ENCODE assay signal across 33 mouse cellular contexts in genomic region chr2:27162656-27163055, GRCm38 (mm10). TPM values are rescaled to one million over a fixed set of nuclear protein-coding genes. Genes with fewer than 3 reads are reported as not detected.
DNase-seq lines count a peak whose midpoint lies in the region; ATAC-seq and TF ChIP-seq lines count a peak whose summit lies in the region.
"Had no signal": no experiment of that assay in that cellular context is flagged by ENCODE, and none has a peak within 500 bp of the region (broad histone marks: within the 10 kb centered on the region; RNA-seq: fewer than 3 reads in every experiment).

No protein-coding gene starts in this region.

- no peaks in the 10 kb centered on the region for H3K9me3 ChIP-seq in midbrain, postnatal 0 days (ENCODE audit: low read length)
- no peaks in the 10 kb centered on the region for H3K9me3 ChIP-seq in midbrain, embryonic 14.5 days (ENCODE audit: control insufficient read depth, low read length)
- H3K9me3 ChIP-seq: embryonic facial prominence, embryonic 12.5 days; hindbrain, embryonic 15.5 days; intestine, embryonic 15.5 days; limb, embryonic 15.5 days; liver, embryonic 13.5 days; midbrain, embryonic 12.5 days; stomach, embryonic 15.5 days had no signal

- no peak for ATAC-seq in midbrain, postnatal 0 days (ENCODE audit: low FRiP score)
- ATAC-seq in midbrain, embryonic 14.5 days (ENCODE audit: low FRiP score, low TSS enrichment): no peak
- ATAC-seq: activated CD4-positive, CD25-positive, alpha-beta regulatory T cell, adult 4 months; CD4-positive, CD25-positive, alpha-beta regulatory T cell, adult 4 months; intestine, embryonic 15.5 days; lung, postnatal 0 days had no signal

- peak; percentile 40 to 63 for DNase-seq in frontal cortex, postnatal 10 days (ENCODE audit: low spot score in 2 of 2)
- DNase-seq in frontal cortex, postnatal 36 days (ENCODE audit: low spot score in 2 of 2): no peak
- peak; percentile 43 for DNase-seq in midbrain, postnatal 0 days (ENCODE audit: low spot score)
- no peak for DNase-seq in midbrain, embryonic 14.5 days
- DNase-seq in urinary bladder, adult 18-20 months (ENCODE audit: low spot score in 2 of 2): no peak
- no peak for DNase-seq in T-cell, adult 2 months (ENCODE audit: low spot score)
- DNase-seq: adrenal gland, postnatal 14 days; cerebellum, adult 11-12 months; cerebellum, adult 9-11 months; embryo, embryonic 11 days; gastrocnemius, postnatal 25 days; heart, postnatal 36 days; kidney, adult 2 months; kidney, postnatal 36 days; left cerebral cortex, postnatal 4 days; liver, embryonic 13.5 days; lung, adult 18-20 months; lung, postnatal 4 days; right cerebral cortex, postnatal 14 days had no signal

- WGBS in midbrain, postnatal 0 days: 46% methylated on average over 11 of the region's 11 CpGs
- WGBS in midbrain, embryonic 14.5 days: 51% methylated on average over 11 of the region's 11 CpGs
- WGBS in olfactory bulb, adult 2 months: 22% methylated on average over 11 of the region's 11 CpGs

- no peak overlapping the region for H3K27ac ChIP-seq in midbrain, postnatal 0 days (ENCODE audit: low read depth, low read length)
- H3K27ac ChIP-seq in midbrain, embryonic 14.5 days (replicated peaks; ENCODE audit: low read depth, low read length): no peak overlapping the region
- H3K27ac ChIP-seq in olfactory bulb, adult 2 months (ENCODE audit: insufficient read depth, low read depth, low read length): peak overlapping the region; percentile 73
- H3K27ac ChIP-seq: embryonic facial prominence, embryonic 12.5 days; hindbrain, embryonic 15.5 days; intestine, embryonic 15.5 days; limb, embryonic 15.5 days; liver, embryonic 13.5 days; midbrain, embryonic 12.5 days; stomach, embryonic 15.5 days had no signal

- no peak for TF ChIP-seq CTCF in midbrain, postnatal 0 days (IDR thresholded peaks at IDR 0.05)
- no peak for TF ChIP-seq CTCF in olfactory bulb, adult 2 months (IDR thresholded peaks at IDR 0.05; ENCODE audit: insufficient read depth, low read depth, low read length)

- no peak overlapping the region for H3K4me3 ChIP-seq in midbrain, postnatal 0 days (ENCODE audit: low read depth, low read length)
- H3K4me3 ChIP-seq in midbrain, embryonic 14.5 days (replicated peaks; ENCODE audit: low read depth, low read length): no peak overlapping the region
- H3K4me3 ChIP-seq in olfactory bulb, adult 2 months (ENCODE audit: insufficient read depth, low read depth, low read length): no peak overlapping the region
- H3K4me3 ChIP-seq: embryonic facial prominence, embryonic 12.5 days; hindbrain, embryonic 15.5 days; intestine, embryonic 15.5 days; layer of hippocampus, adult 2 months; limb, embryonic 15.5 days; liver, embryonic 13.5 days; megakaryocyte, embryonic 14.5 days; midbrain, embryonic 12.5 days; stomach, embryonic 15.5 days had no signal

- H3K27me3 ChIP-seq in midbrain, postnatal 0 days (ENCODE audit: insufficient read depth, low read length): no peaks in the 10 kb centered on the region
- H3K27me3 ChIP-seq in midbrain, embryonic 14.5 days (ENCODE audit: control insufficient read depth, insufficient read depth, low read length): no peaks in the 10 kb centered on the region
- H3K27me3 ChIP-seq: embryonic facial prominence, embryonic 12.5 days; hindbrain, embryonic 15.5 days; intestine, embryonic 15.5 days; limb, embryonic 15.5 days; liver, embryonic 13.5 days; midbrain, embryonic 12.5 days; stomach, embryonic 15.5 days had no signal

- no peak for TF ChIP-seq POLR2A in olfactory bulb, adult 2 months (IDR thresholded peaks at IDR 0.05; ENCODE audit: insufficient read depth, low read depth, low read length)

- no peaks in the 10 kb centered on the region for H3K36me3 ChIP-seq in midbrain, postnatal 0 days (ENCODE audit: insufficient read depth, low read length)
- H3K36me3 ChIP-seq in midbrain, embryonic 14.5 days (ENCODE audit: control insufficient read depth, insufficient read depth, low read length): no peaks in the 10 kb centered on the region
- H3K36me3 ChIP-seq: embryonic facial prominence, embryonic 12.5 days; hindbrain, embryonic 15.5 days; intestine, embryonic 15.5 days; limb, embryonic 15.5 days; liver, embryonic 13.5 days; midbrain, embryonic 12.5 days; stomach, embryonic 15.5 days had no signal

- H3K4me2 ChIP-seq in midbrain, postnatal 0 days (ENCODE audit: low read depth, low read length, poor library complexity, severe bottlenecking): no peak overlapping the region
- no peak overlapping the region for H3K4me2 ChIP-seq in midbrain, embryonic 14.5 days (ENCODE audit: low read length)
- H3K4me2 ChIP-seq: embryonic facial prominence, embryonic 12.5 days; heart, embryonic 11.5 days; hindbrain, embryonic 15.5 days; intestine, embryonic 15.5 days; limb, embryonic 15.5 days; liver, embryonic 13.5 days; midbrain, embryonic 12.5 days; stomach, embryonic 15.5 days had no signal

- no peaks in the 10 kb centered on the region; the same call in 1 of the 2 replicates for H3K4me1 ChIP-seq in midbrain, postnatal 0 days (ENCODE audit: insufficient read depth, low read length)
- H3K4me1 ChIP-seq in midbrain, embryonic 14.5 days (ENCODE audit: control insufficient read depth, insufficient read depth, low read length): no peaks in the 10 kb centered on the region
- H3K4me1 ChIP-seq in olfactory bulb, adult 2 months (ENCODE audit: control insufficient read depth, insufficient read depth, low read length): peaks cover 54% of the 10 kb centered on the region
- H3K4me1 ChIP-seq: hindbrain, embryonic 15.5 days; intestine, embryonic 15.5 days; liver, embryonic 13.5 days had no signal

- no peak overlapping the region for H3K9ac ChIP-seq in midbrain, postnatal 0 days (replicated peaks; ENCODE audit: low read length, poor library complexity, severe bottlenecking)
- no peak overlapping the region for H3K9ac ChIP-seq in midbrain, embryonic 14.5 days (replicated peaks; ENCODE audit: low read length)
- H3K9ac ChIP-seq: embryonic facial prominence, embryonic 12.5 days; hindbrain, embryonic 15.5 days; intestine, embryonic 15.5 days; limb, embryonic 15.5 days; liver, embryonic 13.5 days; midbrain, embryonic 12.5 days; stomach, embryonic 15.5 days had no signal

RNA-seq across cellular contexts. Expression of gene Dbh, which starts 2.4 kb away (rescaled TPM):
- total RNA-seq in midbrain, postnatal 0 days (2014; rRNA removed): 4.2 and 12.3 TPM in 2 replicates
- polyA plus RNA-seq in midbrain, postnatal 0 days (2015; fragmentation: Nextera tagmentation; extraction: Ambion mirVana): 0.21 and 0.45 TPM in 2 replicates
- 2.7 and 5.5 TPM in 2 replicates for polyA plus RNA-seq in midbrain, embryonic 14.5 days (2014; fragmentation: Nextera tagmentation; extraction: Ambion mirVana)
- not detected in 2 replicates for polyA plus RNA-seq in olfactory bulb, adult 2 months (2012; ENCODE audit: insufficient read depth, insufficient read length, low replicate concordance, missing spikeins)
- total RNA-seq: gastrocnemius, adult 18-20 months; gastrocnemius, postnatal 25 days had no signal
- polyA plus RNA-seq: activated CD4-positive, CD25-positive, alpha-beta regulatory T cell, adult 4 months; CD4-positive, CD25-positive, alpha-beta regulatory T cell, adult 4 months had no signal

RNA-seq across cellular contexts. Expression of gene Fam163b, which starts 20.4 kb away (rescaled TPM):
- total RNA-seq in midbrain, postnatal 0 days (2014; rRNA removed): 4.9 and 8.4 TPM in 2 replicates
- polyA plus RNA-seq in midbrain, postnatal 0 days (2015; fragmentation: Nextera tagmentation; extraction: Ambion mirVana): 13.0 and 13.9 TPM in 2 replicates
- polyA plus RNA-seq in midbrain, embryonic 14.5 days (2014; fragmentation: Nextera tagmentation; extraction: Ambion mirVana): 2.8 and 4.2 TPM in 2 replicates
- polyA plus RNA-seq in olfactory bulb, adult 2 months (2012; ENCODE audit: insufficient read depth, insufficient read length, low replicate concordance, missing spikeins): 155 TPM in 1 of 2 replicates, not detected in the other
- total RNA-seq: gastrocnemius, adult 18-20 months; gastrocnemius, postnatal 25 days had no signal
- polyA plus RNA-seq: activated CD4-positive, CD25-positive, alpha-beta regulatory T cell, adult 4 months; CD4-positive, CD25-positive, alpha-beta regulatory T cell, adult 4 months had no signal

Comparison
In these comparisons a context has a peak if more than half of its experiments do, and no peak if none do; other contexts are left out.
1. DNase-seq: peak in frontal cortex, postnatal 10 days (2 of 2) and midbrain, postnatal 0 days (single experiment); none in frontal cortex, postnatal 36 days (0 of 2), midbrain, embryonic 14.5 days (single experiment), urinary bladder, adult 18-20 months (0 of 2) and T-cell, adult 2 months (single experiment).